Mouse (Mus musculus): ENCODE measurements around the gene Mpeg1. TPM values are rescaled to one million over a fixed set of nuclear protein-coding genes. Genes with fewer than 3 reads are reported as not detected.
A peak's percentile ranks its signal among the peaks of the same experiment; 100 is the strongest.

The Mpeg1 gene
- polyA plus RNA-seq, 1 experiment from 2014 or later: 0.55 TPM

DNA sequence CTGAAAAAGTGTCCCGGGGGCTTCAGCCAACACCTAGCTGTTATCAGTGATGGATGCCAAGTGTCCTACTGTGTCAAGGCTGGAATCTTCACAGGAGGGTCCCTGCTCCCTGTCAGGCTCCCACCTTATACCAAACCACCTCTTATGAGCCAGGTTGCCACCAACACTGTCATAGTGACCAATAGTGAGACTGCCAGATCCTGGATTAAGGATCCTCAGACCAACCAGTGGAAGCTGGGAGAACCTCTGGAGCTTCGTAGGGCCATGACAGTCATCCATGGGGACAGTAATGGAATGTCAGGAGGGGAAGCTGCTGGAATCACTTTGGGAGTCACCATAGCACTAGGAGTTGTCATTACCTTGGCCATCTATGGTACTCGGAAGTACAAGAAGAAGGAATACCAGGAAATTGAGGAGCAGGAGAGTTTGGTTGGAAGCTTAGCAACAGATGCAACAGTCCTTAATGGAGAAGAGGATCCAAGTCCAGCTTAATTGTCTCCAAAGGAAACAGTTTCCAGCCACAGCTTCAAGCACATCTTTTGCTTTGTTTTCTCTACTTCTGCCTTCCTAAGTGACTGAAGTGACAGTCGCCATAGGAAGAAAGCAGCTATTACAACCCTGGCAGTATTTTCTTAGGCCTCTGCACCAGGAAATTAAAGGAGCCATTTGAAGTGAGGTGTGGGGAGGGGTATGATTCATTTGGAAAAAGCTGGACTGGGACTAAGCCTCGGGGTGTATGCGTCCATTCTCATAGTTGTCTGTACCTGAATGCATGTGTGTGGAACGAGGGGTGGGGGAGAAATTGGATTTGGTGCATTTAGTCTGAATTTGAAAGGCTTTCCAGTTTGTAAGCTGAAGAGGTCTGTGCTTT, 2.5 kb downstream of the Mpeg1 start:
- WGBS: 52% methylated on average over 7 of the region's 7 CpGs
- Histone ChIP-seq H3K4me2 (ENCODE audit: low read length) (no peak overlapping the region), H3K9me3 (replicated peaks; ENCODE audit: control insufficient read depth, low read length) (no peaks in the 10 kb centered on the region), H3K27ac (ENCODE audit: low read depth, low read length) (no peak overlapping the region), H3K36me3 (ENCODE audit: control insufficient read depth, insufficient read depth, low read length) (peaks cover 2% of the 10 kb centered on the region; the same call in 1 of the 2 replicates), H3K27me3 (replicated peaks; ENCODE audit: control insufficient read depth, insufficient read depth, low read length) (no peaks in the 10 kb centered on the region), H3K4me3 (ENCODE audit: low read depth, low read length) (no peak overlapping the region), H3K4me1 (ENCODE audit: control insufficient read depth, insufficient read depth, low read length) (no peaks in the 10 kb centered on the region), H3K9ac (ENCODE audit: low read length) (0 out of 2 replicates have a peak overlapping the region, but pooled peaks have one; percentile 18)
- ATAC-seq (peak; percentile 27; the same call in 1 of the 2 replicates), DNase-seq (ENCODE audit: low spot score) (peak; percentile 37)

DNA sequence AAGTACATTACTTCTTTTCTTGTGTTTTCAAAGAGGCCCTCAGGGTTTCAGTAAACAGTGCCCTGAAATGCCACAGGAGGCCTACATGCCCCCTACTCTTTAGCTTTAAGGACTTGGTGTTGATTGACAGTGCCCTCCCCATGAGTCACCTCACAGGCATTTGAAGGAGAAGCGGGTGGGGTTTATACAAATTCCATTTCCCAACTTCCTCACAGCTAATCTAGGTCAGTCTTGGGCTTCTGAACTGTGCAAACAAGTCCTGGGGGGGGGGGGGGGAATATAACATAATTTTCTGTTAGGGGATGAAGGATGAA, 3.1 kb downstream of the Mpeg1 start:
- ATAC-seq (peak; percentile 54; the same call in 1 of the 2 replicates), DNase-seq (ENCODE audit: low spot score) (no peak)
- peaks cover 8% of the 10 kb centered on the region for H3K36me3 ChIP-seq (ENCODE audit: control insufficient read depth, insufficient read depth, low read length)
- no peak overlapping the region for H3K4me3 ChIP-seq (ENCODE audit: low read depth, low read length)
- WGBS: 17% methylated on average over 1 of the region's 1 CpGs
- no peaks in the 10 kb centered on the region for H3K4me1 ChIP-seq (ENCODE audit: control insufficient read depth, insufficient read depth, low read length)
- H3K27me3 ChIP-seq (replicated peaks; ENCODE audit: control insufficient read depth, insufficient read depth, low read length): no peaks in the 10 kb centered on the region
- no peak overlapping the region for H3K4me2 ChIP-seq (ENCODE audit: low read length)
- no peaks in the 10 kb centered on the region for H3K9me3 ChIP-seq (replicated peaks; ENCODE audit: control insufficient read depth, low read length)
- H3K9ac ChIP-seq (ENCODE audit: low read length): no peak overlapping the region
- H3K27ac ChIP-seq (ENCODE audit: low read depth, low read length): no peak overlapping the region

- no peak overlapping the region for H3K4me3 ChIP-seq (ENCODE audit: low read depth, low read length)
- no peak for ATAC-seq
- no peaks in the 10 kb centered on the region for H3K4me1 ChIP-seq (ENCODE audit: control insufficient read depth, insufficient read depth, low read length)
- H3K9ac ChIP-seq (ENCODE audit: low read length): no peak overlapping the region
- DNase-seq (ENCODE audit: low spot score): no peak
- no peak overlapping the region for H3K4me2 ChIP-seq (ENCODE audit: low read length)
- 78% methylated on average over 5 of the region's 5 CpGs for WGBS
- H3K9me3 ChIP-seq (replicated peaks; ENCODE audit: control insufficient read depth, low read length): no peaks in the 10 kb centered on the region
- H3K27me3 ChIP-seq (replicated peaks; ENCODE audit: control insufficient read depth, insufficient read depth, low read length): no peaks in the 10 kb centered on the region
- peaks cover 13% of the 10 kb centered on the region for H3K36me3 ChIP-seq (ENCODE audit: control insufficient read depth, insufficient read depth, low read length)
- H3K27ac ChIP-seq (ENCODE audit: low read depth, low read length): no peak overlapping the region; the same call in 1 of the 2 replicates
Measured at GRCm38 (mm10) chr19:12464127-12464526, 3.5 kb downstream of the Mpeg1 start.

DNA sequence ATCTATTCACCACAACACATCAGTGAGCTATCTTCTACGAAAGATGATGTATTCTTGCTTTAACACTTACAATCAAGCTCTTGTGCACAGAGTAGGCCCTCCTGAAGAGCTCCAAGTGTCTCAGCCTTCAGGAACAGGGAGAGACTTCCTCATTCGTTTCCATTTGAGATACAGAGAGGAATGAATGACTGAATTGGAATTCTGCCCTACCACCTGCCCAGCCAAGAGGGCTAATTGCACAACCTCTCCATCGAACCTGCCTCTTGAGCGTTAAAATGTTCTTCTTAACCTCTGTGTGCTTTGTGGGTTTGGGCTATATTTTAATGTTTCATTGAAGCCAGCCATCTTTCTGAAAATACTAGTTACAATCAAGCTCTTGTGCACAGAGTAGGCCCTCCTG, 4.1 kb downstream of the Mpeg1 start:
- ATAC-seq: no peak
- no peaks in the 10 kb centered on the region for H3K9me3 ChIP-seq (replicated peaks; ENCODE audit: control insufficient read depth, low read length)
- H3K9ac ChIP-seq (ENCODE audit: low read length): no peak overlapping the region
- no peak for DNase-seq (ENCODE audit: low spot score)
- H3K27ac ChIP-seq (ENCODE audit: low read depth, low read length): no peak overlapping the region
- WGBS: 75% methylated on average over 4 of the region's 4 CpGs
- H3K4me3 ChIP-seq (ENCODE audit: low read depth, low read length): no peak overlapping the region
- H3K27me3 ChIP-seq (replicated peaks; ENCODE audit: control insufficient read depth, insufficient read depth, low read length): no peaks in the 10 kb centered on the region
- peaks cover 18% of the 10 kb centered on the region for H3K36me3 ChIP-seq (ENCODE audit: control insufficient read depth, insufficient read depth, low read length)
- no peak overlapping the region for H3K4me2 ChIP-seq (ENCODE audit: low read length)
- no peaks in the 10 kb centered on the region for H3K4me1 ChIP-seq (ENCODE audit: control insufficient read depth, insufficient read depth, low read length)

- ATAC-seq (0 out of 2 replicates have a peak, but pooled peaks have one; percentile 13), DNase-seq (ENCODE audit: low spot score) (no peak)
- Histone ChIP-seq H3K4me2 (ENCODE audit: low read length) (no peak overlapping the region), H3K4me1 (ENCODE audit: control insufficient read depth, insufficient read depth, low read length) (no peaks in the 10 kb centered on the region), H3K27me3 (replicated peaks; ENCODE audit: control insufficient read depth, insufficient read depth, low read length) (no peaks in the 10 kb centered on the region), H3K9me3 (replicated peaks; ENCODE audit: control insufficient read depth, low read length) (no peaks in the 10 kb centered on the region), H3K27ac (ENCODE audit: low read depth, low read length) (no peak overlapping the region), H3K9ac (ENCODE audit: low read length) (no peak overlapping the region), H3K4me3 (ENCODE audit: low read depth, low read length) (no peak overlapping the region), H3K36me3 (ENCODE audit: control insufficient read depth, insufficient read depth, low read length) (peaks cover 23% of the 10 kb centered on the region)
- WGBS: 90% methylated on average over 10 of the region's 10 CpGs
Measured at GRCm38 (mm10) chr19:12465530-12466144, 5.1 kb downstream of the Mpeg1 start.

DNA sequence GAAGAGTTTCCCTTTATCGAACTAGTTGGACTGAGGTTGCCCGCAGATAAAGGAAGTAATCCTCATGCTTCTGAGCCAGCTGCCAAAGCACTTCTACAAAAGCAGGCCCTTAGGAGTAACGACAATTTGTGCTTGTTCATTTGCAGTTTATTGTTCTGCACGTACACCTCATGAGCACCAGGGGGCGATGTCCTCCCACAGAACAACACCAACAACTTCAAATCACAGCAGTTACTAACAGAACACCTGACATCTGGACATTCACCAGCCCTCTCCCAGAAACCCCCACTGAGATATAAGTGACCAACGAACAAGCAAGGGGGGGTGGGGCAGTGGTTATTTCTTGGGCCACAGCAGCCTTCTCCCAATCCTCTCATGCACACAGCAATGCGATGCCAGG, 5.6 kb downstream of the Mpeg1 start:
- DNase-seq (ENCODE audit: low spot score) (peak; percentile 72), ATAC-seq (peak; percentile 41; the same call in 1 of the 2 replicates)
- no peaks in the 10 kb centered on the region for H3K4me1 ChIP-seq (ENCODE audit: control insufficient read depth, insufficient read depth, low read length)

GRCm38 (mm10) chr19:12467436-12467835, 6.9 kb downstream of the Mpeg1 start:
- H3K27ac ChIP-seq (ENCODE audit: low read depth, low read length): no peak overlapping the region
- no peak overlapping the region for H3K9ac ChIP-seq (ENCODE audit: low read length)
- no peak overlapping the region for H3K4me2 ChIP-seq (ENCODE audit: low read length)
- H3K4me3 ChIP-seq (ENCODE audit: low read depth, low read length): no peak overlapping the region
- H3K4me1 ChIP-seq (ENCODE audit: control insufficient read depth, insufficient read depth, low read length): no peaks in the 10 kb centered on the region
- H3K9me3 ChIP-seq (replicated peaks; ENCODE audit: control insufficient read depth, low read length): no peaks in the 10 kb centered on the region
- 83% methylated on average over 5 of the region's 5 CpGs for WGBS
- no peaks in the 10 kb centered on the region for H3K27me3 ChIP-seq (replicated peaks; ENCODE audit: control insufficient read depth, insufficient read depth, low read length)
- peaks cover 38% of the 10 kb centered on the region for H3K36me3 ChIP-seq (ENCODE audit: control insufficient read depth, insufficient read depth, low read length)
- no peak for ATAC-seq
- peak; percentile 44 for DNase-seq (ENCODE audit: low spot score)

More for the DNA sequence above, 5.6 kb downstream of the Mpeg1 start:
- no peaks in the 10 kb centered on the region for H3K27me3 ChIP-seq (replicated peaks; ENCODE audit: control insufficient read depth, insufficient read depth, low read length)
- 20% methylated on average over 7 of the region's 7 CpGs for WGBS
- no peak overlapping the region for H3K4me3 ChIP-seq (ENCODE audit: low read depth, low read length)
- no peak overlapping the region for H3K27ac ChIP-seq (ENCODE audit: low read depth, low read length)
- peaks cover 29% of the 10 kb centered on the region for H3K36me3 ChIP-seq (ENCODE audit: control insufficient read depth, insufficient read depth, low read length)
- no peaks in the 10 kb centered on the region for H3K9me3 ChIP-seq (replicated peaks; ENCODE audit: control insufficient read depth, low read length)
- no peak overlapping the region for H3K4me2 ChIP-seq (ENCODE audit: low read length)
- no peak overlapping the region for H3K9ac ChIP-seq (ENCODE audit: low read length)

DNA sequence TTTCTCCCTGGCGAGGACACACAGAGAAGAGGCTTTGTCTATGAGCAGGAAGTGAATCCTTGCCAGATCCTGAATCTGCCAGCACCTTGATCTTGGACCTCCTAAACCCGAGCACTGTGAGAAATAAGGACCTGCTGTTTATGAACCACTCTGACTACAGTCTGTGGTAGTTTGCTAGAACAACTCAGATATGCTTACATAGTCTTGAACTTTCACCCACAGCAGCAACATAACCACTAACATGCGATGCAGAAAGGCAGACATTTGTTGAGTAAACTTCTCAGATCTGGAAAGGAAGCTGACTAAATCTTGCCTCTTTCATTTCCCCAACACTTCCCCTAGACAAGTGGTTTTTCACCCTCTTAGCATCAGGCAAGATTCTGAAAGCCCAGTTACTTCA, 11.3 kb downstream of the Mpeg1 start:
- DNase-seq (ENCODE audit: low spot score) (no peak), ATAC-seq (no peak)
- 78% methylated on average over 3 of the region's 3 CpGs for WGBS
- Histone ChIP-seq H3K9me3 (replicated peaks; ENCODE audit: control insufficient read depth, low read length) (no peaks in the 10 kb centered on the region), H3K4me2 (ENCODE audit: low read length) (no peak overlapping the region), H3K27ac (ENCODE audit: low read depth, low read length) (no peak overlapping the region), H3K4me1 (ENCODE audit: control insufficient read depth, insufficient read depth, low read length) (peaks cover 2% of the 10 kb centered on the region; the same call in 1 of the 2 replicates), H3K27me3 (replicated peaks; ENCODE audit: control insufficient read depth, insufficient read depth, low read length) (no peaks in the 10 kb centered on the region), H3K9ac (ENCODE audit: low read length) (no peak overlapping the region), H3K36me3 (ENCODE audit: control insufficient read depth, insufficient read depth, low read length) (peaks cover 60% of the 10 kb centered on the region), H3K4me3 (ENCODE audit: low read depth, low read length) (no peak overlapping the region)

All from forebrain, embryonic 14.5 days (tissue).